In genomic region chr10:60531349-60531748, GRCm38 (mm10) we compare ENCODE assay signal across 9 mouse cellular contexts.
A peak's percentile ranks its signal among the peaks of the same experiment; 100 is the strongest.
DNase-seq lines count a peak whose midpoint lies in the region; ATAC-seq and TF ChIP-seq lines count a peak whose summit lies in the region.
"Had no signal": no experiment of that assay in that cellular context is flagged by ENCODE, and none has a peak within 500 bp of the region (broad histone marks: within the 10 kb centered on the region; RNA-seq: fewer than 3 reads in every experiment).

No protein-coding gene starts in this region.

- no peak overlapping the region for H3K27ac ChIP-seq in kidney, embryonic 16.5 days (ENCODE audit: low read length)
- no peak overlapping the region for H3K27ac ChIP-seq in midbrain, postnatal 0 days (ENCODE audit: low read depth, low read length)

- H3K4me1 ChIP-seq in kidney, embryonic 16.5 days (ENCODE audit: insufficient read depth, low read length), result peaks cover 3% of the 10 kb centered on the region; the same call in 1 of the 2 replicates
- 0 out of 2 replicates have a peak, but pooled peaks cover 3% of the 10 kb centered on the region for H3K4me1 ChIP-seq in midbrain, postnatal 0 days (ENCODE audit: insufficient read depth, low read length)

- no peak for ATAC-seq in kidney, embryonic 16.5 days (ENCODE audit: low FRiP score, low TSS enrichment)
- ATAC-seq in frontal cortex, adult (ENCODE audit: low TSS enrichment), result peak; percentile 81
- ATAC-seq in midbrain, postnatal 0 days (ENCODE audit: low FRiP score), result no peak

- 25% methylated on average over 2 of the region's 2 CpGs for WGBS in kidney, embryonic 16.5 days
- 33% methylated on average over 2 of the region's 2 CpGs for WGBS in midbrain, postnatal 0 days

- no peaks in the 10 kb centered on the region for H3K36me3 ChIP-seq in kidney, embryonic 16.5 days (ENCODE audit: insufficient read depth, low read length)
- no peaks in the 10 kb centered on the region for H3K36me3 ChIP-seq in midbrain, postnatal 0 days (ENCODE audit: insufficient read depth, low read length)

- H3K9ac ChIP-seq in kidney, embryonic 16.5 days (replicated peaks; ENCODE audit: low read length), result no peak overlapping the region
- H3K9ac ChIP-seq in midbrain, postnatal 0 days (replicated peaks; ENCODE audit: low read length, poor library complexity, severe bottlenecking), result no peak overlapping the region

- peaks cover 8% of the 10 kb centered on the region; the same call in 1 of the 2 replicates for H3K27me3 ChIP-seq in kidney, embryonic 16.5 days (ENCODE audit: insufficient read depth, low read length)
- no peaks in the 10 kb centered on the region for H3K27me3 ChIP-seq in midbrain, postnatal 0 days (ENCODE audit: insufficient read depth, low read length)

- DNase-seq in kidney, adult 9 months, result peak; percentile 61
- DNase-seq in MN1 (ENCODE audit: low spot score), result peak; percentile 45
- DNase-seq in cerebellum, adult 9-10 months, result peak; percentile 31
- peak; percentile 40 to 64 for DNase-seq in layer of hippocampus, postnatal 25 days (ENCODE audit: extremely low spot score in 1 of 2, low spot score in 1 of 2)
- peak; percentile 76 for DNase-seq in midbrain, postnatal 0 days (ENCODE audit: low spot score)
- peak; percentile 32 to 87 for DNase-seq in thymus, postnatal 10 days (ENCODE audit: low spot score in 2 of 2)

- H3K4me3 ChIP-seq in kidney, embryonic 16.5 days (ENCODE audit: low read length), result no peak overlapping the region
- no peak overlapping the region for H3K4me3 ChIP-seq in midbrain, postnatal 0 days (ENCODE audit: low read depth, low read length)
- H3K4me3 ChIP-seq: erythroblast, embryonic 14.5 days had no signal

- no peak overlapping the region for H3K4me2 ChIP-seq in kidney, embryonic 16.5 days (replicated peaks; ENCODE audit: low read depth, low read length)
- no peak overlapping the region for H3K4me2 ChIP-seq in midbrain, postnatal 0 days (ENCODE audit: low read depth, low read length, poor library complexity, severe bottlenecking)

- TF ChIP-seq CTCF in midbrain, postnatal 0 days (IDR thresholded peaks at IDR 0.05), result peak; percentile 75

- no peaks in the 10 kb centered on the region for H3K9me3 ChIP-seq in kidney, embryonic 16.5 days (ENCODE audit: low read length)
- no peaks in the 10 kb centered on the region for H3K9me3 ChIP-seq in midbrain, postnatal 0 days (ENCODE audit: low read length)
